Mouse (Mus musculus) olfactory bulb, adult 2 months (tissue): Measurements from ENCODE around the gene Prrxl1.

Experiments
- CTCF ChIP-seq: fragments of 200-500 bp; IDR thresholded peaks from 2 replicates; pipeline ENCODE4 v1.5.1; 2012; ENCODE audit warnings: low read depth, mild to moderate bottlenecking, low read length, moderate library complexity; ENCODE audit not compliant: insufficient read depth
- POLR2A ChIP-seq: fragments of 200-500 bp; IDR thresholded peaks from 2 replicates; pipeline ENCODE4 v1.6.1; 2012; ENCODE audit warnings: mild to moderate bottlenecking, low read depth, low read length, moderate library complexity; ENCODE audit not compliant: insufficient read depth

DNA sequence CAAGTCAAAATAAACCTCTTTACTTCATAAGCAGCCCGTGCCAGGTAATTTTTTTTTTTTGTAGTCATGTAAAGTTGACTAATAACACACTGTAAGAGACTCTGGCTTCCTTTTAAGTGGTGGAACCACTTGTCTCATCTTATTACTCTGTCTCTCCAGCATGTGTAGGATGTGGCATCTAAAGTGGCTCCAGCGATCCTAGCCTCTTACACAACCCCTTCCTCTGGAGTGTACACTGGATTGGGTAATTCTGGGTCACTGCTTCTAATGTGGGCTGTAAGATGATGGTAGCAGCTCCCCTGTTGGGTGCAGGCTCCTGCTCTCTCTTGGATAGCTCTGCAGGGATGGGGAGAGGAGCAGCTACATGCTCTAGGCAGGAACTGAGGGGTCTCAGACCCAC lies 39.3 kb downstream of the Prrxl1 start:
- TF ChIP-seq CTCF (no peak), POLR2A (no peak)
